Mouse (Mus musculus) G1E (cell line): ENCODE measurements at regions not wholly inside any gene's neighbourhood (a gene's known extent, or its start where the extent isn't known, plus 50 kb on each side); places are given as distances from the start of the nearest gene placed in this dataset.

Source experiments
- ATAC-seq: 2 replicates; pipeline ENCODE4 v1.8.0; 2016; ENCODE audit warnings: mild to moderate bottlenecking; ENCODE audit not compliant: insufficient number of reproducible peaks, poor library complexity, low FRiP score, severe bottlenecking; ENCODE audit errors: extremely low read depth
- DNase-seq: peaks from one replicate; pipeline ENCODE4 v3.0.0; 2012; ENCODE audit warnings: low spot score
- H3K27me3 ChIP-seq: 2 replicates; pipeline ENCODE4 v1.6.1; 2012; ENCODE audit warnings: mild to moderate bottlenecking, low read length, inconsistent platforms; ENCODE audit not compliant: insufficient read depth
- H3K36me3 ChIP-seq: replicated peaks from 2 replicates; pipeline ENCODE3; 2012; ENCODE audit warnings: mild to moderate bottlenecking, inconsistent platforms
- H3K4me1 ChIP-seq: 2 replicates; pipeline ENCODE4 v1.6.1; 2012; ENCODE audit warnings: low read depth, low read length, inconsistent platforms, mixed read lengths; ENCODE audit not compliant: insufficient read depth
- H3K4me3 ChIP-seq: 2 replicates; pipeline ENCODE4 v1.5.1; 2012; ENCODE audit warnings: low read depth, mild to moderate bottlenecking, inconsistent platforms, low read length, moderate library complexity, mixed read lengths
- H3K9me3 ChIP-seq: replicated peaks from 2 replicates; pipeline ENCODE4 v1.6.1; 2012; ENCODE audit warnings: inconsistent platforms
- CTCF ChIP-seq: IDR thresholded peaks from 2 replicates; pipeline ENCODE4 v1.5.1; 2012; ENCODE audit warnings: low read depth, low read length, inconsistent platforms, mixed read lengths
- GATA1 ChIP-seq: IDR thresholded peaks from 2 replicates; pipeline ENCODE4 v1.6.1; 2012; ENCODE audit warnings: borderline replicate concordance, low read length, inconsistent platforms, mixed read lengths
- GATA2 ChIP-seq: IDR thresholded peaks from 2 replicates; pipeline ENCODE4 v1.6.1; 2012; ENCODE audit warnings: low read depth, low read length, inconsistent platforms, borderline replicate concordance
- POLR2AphosphoS5 ChIP-seq: IDR thresholded peaks from 2 replicates; pipeline ENCODE4 v1.6.1; 2012; ENCODE audit warnings: low read depth, low read length, inconsistent platforms; ENCODE audit not compliant: insufficient replicate concordance
- TAL1 ChIP-seq: conservative IDR thresholded peaks from 2 replicates; pipeline ENCODE4 v1.6.1; 2012; ENCODE audit warnings: low read depth, low read length, inconsistent platforms, mixed read lengths

DNA sequence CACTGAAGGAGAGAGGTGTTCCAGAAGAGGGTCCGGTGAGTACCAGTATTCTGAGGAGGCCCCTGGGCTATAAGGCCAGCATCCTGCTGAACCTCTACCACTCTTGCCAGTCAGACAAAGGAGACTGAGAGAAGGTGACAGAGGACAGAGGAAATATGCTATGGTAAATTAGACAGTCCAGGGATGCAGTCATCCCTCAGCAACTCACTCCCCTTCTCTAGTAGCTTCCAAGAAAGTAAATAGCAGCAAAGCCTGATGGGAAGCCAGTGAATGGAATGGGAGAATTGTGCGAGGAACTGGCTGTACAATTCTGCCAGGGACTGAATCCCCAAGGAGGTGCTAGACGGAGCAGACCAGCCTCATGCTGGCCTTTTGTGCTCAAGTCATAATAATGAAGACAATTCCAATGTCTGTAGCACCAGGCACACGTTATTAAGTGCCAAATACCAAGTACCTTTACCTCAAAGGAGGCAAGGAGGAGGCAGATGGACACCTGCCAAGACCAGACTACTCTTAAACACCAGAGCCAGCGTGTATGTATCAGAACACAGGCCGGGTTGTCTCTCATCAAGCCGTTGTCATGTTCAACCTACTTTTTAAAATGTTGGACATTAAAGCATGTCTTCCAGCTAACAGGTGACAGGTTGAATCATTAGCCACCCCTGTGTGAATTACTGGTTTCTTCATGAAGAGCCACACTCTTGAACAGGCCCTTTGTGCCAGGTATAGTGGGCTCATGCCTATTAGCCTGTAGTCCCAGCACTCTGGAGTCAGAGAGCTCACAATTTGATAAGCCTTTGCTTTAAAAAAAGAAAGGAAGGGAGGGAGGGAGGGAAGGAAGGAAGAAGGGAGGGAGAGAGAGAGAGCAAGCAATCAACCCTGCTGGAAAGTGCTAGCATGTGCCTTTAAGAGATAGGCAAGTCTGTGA, 74.4 kb upstream of the Frmd6 start:
- Histone ChIP-seq H3K4me1 (no peaks in the 10 kb centered on the region), H3K36me3 (no peaks in the 10 kb centered on the region), H3K9me3 (no peaks in the 10 kb centered on the region), H3K27me3 (0 out of 2 replicates have a peak, but pooled peaks cover 2% of the 10 kb centered on the region), H3K4me3 (no peak overlapping the region)
- DNase-seq (no peak), ATAC-seq (no peak)
- TF ChIP-seq TAL1, result no peak
- no peak for TF ChIP-seq POLR2AphosphoS5
- TF ChIP-seq CTCF, result no peak
- no peak for TF ChIP-seq GATA1
- no peak for TF ChIP-seq GATA2

DNA sequence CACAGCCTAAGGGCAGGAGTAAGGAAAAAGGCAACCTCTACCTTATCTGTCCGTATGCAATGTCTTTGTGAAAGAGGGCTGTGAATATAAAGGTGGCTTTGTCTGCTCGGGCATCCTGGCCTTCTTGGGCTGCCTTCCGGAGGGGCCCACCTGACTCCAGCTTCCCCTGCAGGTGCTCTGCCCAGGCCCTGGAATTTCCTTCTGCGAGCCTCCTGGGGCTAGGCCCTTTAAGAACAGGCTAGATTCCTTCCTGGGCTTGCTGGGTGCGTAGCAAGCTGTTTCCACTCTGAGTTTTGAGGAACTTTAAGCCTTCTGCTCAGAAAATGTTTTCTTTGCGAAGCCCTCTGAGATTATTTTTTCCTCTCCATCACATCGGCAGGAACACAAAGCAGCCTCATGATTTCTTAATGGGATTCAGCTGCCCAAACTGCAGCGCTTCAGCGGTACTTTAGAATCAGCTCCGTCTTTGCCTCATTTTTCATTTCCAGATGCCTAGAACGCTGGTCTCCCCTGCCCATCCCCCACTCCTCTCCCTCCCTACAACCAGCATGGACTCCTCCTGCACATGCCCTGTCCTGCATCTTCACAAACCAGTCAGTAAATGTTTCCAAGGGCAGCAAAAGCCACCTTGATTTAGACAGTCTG, 72.9 kb upstream of the Frmd6 start:
- Histone ChIP-seq H3K27me3 (0 out of 2 replicates have a peak, but pooled peaks cover 3% of the 10 kb centered on the region), H3K36me3 (no peaks in the 10 kb centered on the region), H3K4me3 (no peak overlapping the region), H3K9me3 (no peaks in the 10 kb centered on the region), H3K4me1 (no peaks in the 10 kb centered on the region)
- no peak for DNase-seq
- no peak for ATAC-seq
- no peak for TF ChIP-seq POLR2AphosphoS5
- TF ChIP-seq CTCF, result no peak
- TF ChIP-seq GATA2, result no peak
- TF ChIP-seq TAL1, result no peak
- TF ChIP-seq GATA1, result no peak

DNA sequence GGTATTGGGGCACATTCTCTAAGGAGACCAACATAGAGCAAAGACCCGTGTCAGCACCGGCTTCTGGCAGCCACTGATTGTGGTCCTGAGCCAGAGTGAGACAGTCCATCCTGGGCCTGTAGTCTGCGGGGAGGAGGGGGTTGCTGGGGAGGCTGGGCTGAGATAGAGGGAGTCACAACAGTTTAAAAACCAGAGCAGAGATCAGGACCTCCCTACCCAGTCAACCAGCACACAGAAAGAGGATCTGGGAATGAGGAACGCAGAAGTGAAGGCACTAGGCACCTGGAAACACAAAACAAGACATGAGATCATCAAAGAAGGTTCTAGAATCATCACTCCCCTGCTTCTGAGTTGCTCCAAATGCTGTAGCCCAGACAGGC, 72.4 kb upstream of the Frmd6 start:
- Histone ChIP-seq H3K27me3 (0 out of 2 replicates have a peak, but pooled peaks cover 3% of the 10 kb centered on the region), H3K9me3 (no peaks in the 10 kb centered on the region), H3K4me3 (no peak overlapping the region), H3K36me3 (no peaks in the 10 kb centered on the region), H3K4me1 (no peaks in the 10 kb centered on the region)
- no peak for ATAC-seq
- TF ChIP-seq POLR2AphosphoS5 (no peak), CTCF (no peak), GATA1 (no peak), GATA2 (no peak), TAL1 (peak; percentile 3; the same call in 1 of the 2 replicates)
- DNase-seq, result no peak

DNA sequence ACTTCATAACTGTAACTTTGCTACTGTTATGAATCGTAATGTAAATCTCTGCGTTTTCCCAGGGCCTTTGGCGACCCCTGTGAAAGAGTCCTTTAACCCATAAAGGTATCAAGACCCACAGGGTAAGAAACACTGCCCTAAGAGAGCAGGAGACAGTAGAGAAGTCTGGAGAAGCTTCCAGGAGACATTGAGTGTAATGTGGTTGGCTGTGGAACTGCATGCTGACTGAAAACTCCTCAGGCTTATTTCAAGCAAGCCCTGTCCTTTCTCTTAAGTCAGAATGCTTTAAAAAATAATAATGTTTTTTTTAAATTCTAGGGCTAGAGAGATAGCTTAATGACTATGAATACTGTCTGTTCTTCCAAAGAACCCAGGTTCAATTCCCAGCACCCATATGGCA, 71.9 kb upstream of the Frmd6 start:
- ATAC-seq (no peak), DNase-seq (no peak)
- Histone ChIP-seq H3K4me3 (no peak overlapping the region), H3K27me3 (0 out of 2 replicates have a peak, but pooled peaks cover 3% of the 10 kb centered on the region), H3K36me3 (no peaks in the 10 kb centered on the region), H3K4me1 (no peaks in the 10 kb centered on the region), H3K9me3 (no peaks in the 10 kb centered on the region)
- TF ChIP-seq CTCF (no peak), POLR2AphosphoS5 (no peak), GATA2 (no peak), GATA1 (no peak), TAL1 (no peak)

DNA sequence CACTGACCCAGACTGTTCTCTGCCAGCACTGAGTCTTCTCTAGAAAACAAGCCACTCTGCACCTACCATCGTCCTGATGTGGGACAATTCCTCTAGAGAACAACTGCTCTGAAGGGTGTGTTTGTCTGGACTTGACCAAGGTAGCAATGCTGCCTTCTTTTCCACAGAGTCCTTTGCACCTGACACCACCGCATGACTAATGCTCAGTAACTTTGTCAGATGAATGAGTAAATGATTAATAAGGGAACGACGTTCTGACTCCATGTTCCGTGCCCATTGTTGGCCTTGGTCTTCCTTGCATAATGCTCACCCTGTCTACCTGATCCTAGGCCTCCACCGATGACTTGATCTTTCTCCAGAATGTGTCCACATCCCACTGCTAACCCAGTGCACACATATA, 67.2 kb upstream of the Frmd6 start:
- no peak overlapping the region for H3K4me3 ChIP-seq
- no peak for DNase-seq
- no peaks in the 10 kb centered on the region for H3K4me1 ChIP-seq
- H3K9me3 ChIP-seq, result no peaks in the 10 kb centered on the region
- no peak for TF ChIP-seq POLR2AphosphoS5
- 0 out of 2 replicates have a peak, but pooled peaks cover 3% of the 10 kb centered on the region for H3K27me3 ChIP-seq
- no peaks in the 10 kb centered on the region for H3K36me3 ChIP-seq
- ATAC-seq, result no peak

DNA sequence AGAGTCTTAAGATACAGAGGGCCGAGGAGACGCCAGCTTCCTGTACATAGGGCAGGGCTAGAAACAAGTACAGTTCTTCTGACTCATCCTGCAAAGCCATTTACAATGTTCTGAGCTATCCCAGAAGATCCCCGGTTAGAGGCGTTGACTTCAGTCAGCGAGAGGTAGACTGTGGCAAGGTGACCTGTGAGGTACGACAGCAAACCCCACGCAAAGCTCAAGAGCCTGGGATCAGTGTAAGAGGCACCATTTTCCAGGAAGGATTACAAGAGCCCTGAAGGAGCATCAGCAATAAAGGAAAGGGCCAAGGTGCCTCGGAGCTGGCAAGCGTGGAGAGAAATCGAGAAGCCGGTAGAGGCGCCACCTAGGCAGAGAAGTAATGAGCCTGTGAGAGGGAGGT, 61.8 kb upstream of the Frmd6 start:
- DNase-seq, result no peak
- Histone ChIP-seq H3K4me1 (no peaks in the 10 kb centered on the region), H3K9me3 (no peaks in the 10 kb centered on the region), H3K27me3 (peaks cover 7% of the 10 kb centered on the region), H3K4me3 (no peak overlapping the region), H3K36me3 (no peaks in the 10 kb centered on the region)
- ATAC-seq, result no peak
- TF ChIP-seq TAL1, result no peak
- TF ChIP-seq GATA2, result no peak
- TF ChIP-seq GATA1, result no peak
- no peak for TF ChIP-seq POLR2AphosphoS5
- no peak for TF ChIP-seq CTCF

DNA sequence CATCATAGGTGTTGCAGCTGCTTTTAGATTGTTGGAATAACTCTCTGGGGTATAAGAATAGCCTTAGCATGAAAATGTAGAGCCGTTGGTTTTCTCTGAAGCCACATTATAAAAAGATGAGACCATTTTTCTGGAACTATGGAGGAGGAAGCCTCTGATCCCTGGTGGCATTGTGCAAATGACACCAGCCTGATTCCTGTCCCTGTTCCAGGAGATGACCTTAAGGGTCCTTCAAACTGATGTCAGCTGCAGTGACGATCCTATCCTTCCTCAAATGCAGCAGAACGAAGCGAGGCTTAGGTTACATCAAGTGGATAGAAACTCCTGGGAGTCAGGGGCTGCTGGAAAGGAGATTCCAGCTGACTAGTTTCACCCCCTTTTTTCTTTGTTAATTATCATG, 59.0 kb upstream of the Frmd6 start:
- no peak for TF ChIP-seq GATA2
- TF ChIP-seq GATA1, result no peak
- no peak for TF ChIP-seq CTCF
- TF ChIP-seq TAL1, result no peak
- H3K9me3 ChIP-seq, result no peaks in the 10 kb centered on the region
- DNase-seq (no peak), ATAC-seq (no peak)
- H3K4me1 ChIP-seq, result no peaks in the 10 kb centered on the region
- H3K4me3 ChIP-seq, result no peak overlapping the region
- no peaks in the 10 kb centered on the region for H3K36me3 ChIP-seq
- H3K27me3 ChIP-seq, result peaks cover 9% of the 10 kb centered on the region
